Comparison of ENCODE assay signal across 12 mouse cellular contexts in the genomic region with DNA sequence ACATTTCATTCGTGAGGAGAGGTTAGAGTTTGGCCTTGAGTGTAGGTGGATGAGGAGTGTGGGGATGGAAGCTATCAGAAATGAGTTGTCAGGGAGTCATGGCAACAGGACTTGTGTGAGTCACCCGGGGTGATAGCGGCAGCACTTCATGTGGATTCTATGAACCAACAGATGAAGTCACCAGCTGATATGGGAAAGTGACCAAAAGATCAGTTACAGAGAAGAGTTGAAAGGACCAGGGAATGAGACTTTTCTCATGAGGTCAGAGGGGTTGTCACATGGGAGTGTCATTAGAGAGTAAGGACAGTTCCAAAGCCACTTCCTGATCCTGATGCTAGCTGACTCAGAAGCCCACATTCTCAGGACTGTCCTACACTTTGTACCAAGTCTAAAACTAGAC. TPM values are rescaled to one million over a fixed set of nuclear protein-coding genes. Genes with fewer than 3 reads are reported as not detected.
A peak's percentile ranks its signal among the peaks of the same experiment; 100 is the strongest.
DNase-seq lines count a peak whose midpoint lies in the region; ATAC-seq lines count a peak whose summit lies in the region.
"Had no signal": no experiment of that assay in that cellular context is flagged by ENCODE, and none has a peak within 500 bp of the region (broad histone marks: within the 10 kb centered on the region; RNA-seq: fewer than 3 reads in every experiment).

No protein-coding gene starts in this region.

- 85% methylated on average over 3 of the region's 3 CpGs for WGBS in kidney, embryonic 16.5 days
- WGBS in midbrain, embryonic 11.5 days: 88% methylated on average over 3 of the region's 3 CpGs

- no peak overlapping the region for H3K9ac ChIP-seq in kidney, embryonic 16.5 days (replicated peaks; ENCODE audit: low read length)
- no peak overlapping the region for H3K9ac ChIP-seq in midbrain, embryonic 11.5 days (ENCODE audit: low read length)
- H3K9ac ChIP-seq: midbrain, embryonic 13.5 days; neural tube, embryonic 13.5 days had no signal

- no peak overlapping the region for H3K27ac ChIP-seq in kidney, embryonic 16.5 days (ENCODE audit: low read length)
- H3K27ac ChIP-seq in midbrain, embryonic 11.5 days (ENCODE audit: low read depth, low read length): no peak overlapping the region
- H3K27ac ChIP-seq: midbrain, embryonic 13.5 days; neural tube, embryonic 13.5 days had no signal

- no peak for ATAC-seq in kidney, embryonic 16.5 days (ENCODE audit: low FRiP score, low TSS enrichment)
- ATAC-seq in midbrain, embryonic 11.5 days (ENCODE audit: low FRiP score): no peak
- ATAC-seq: intestine, postnatal 0 days; midbrain, embryonic 13.5 days had no signal

- 0 out of 2 replicates have a peak, but pooled peaks cover 3% of the 10 kb centered on the region for H3K27me3 ChIP-seq in kidney, embryonic 16.5 days (ENCODE audit: insufficient read depth, low read length)
- H3K27me3 ChIP-seq in midbrain, embryonic 11.5 days (ENCODE audit: control insufficient read depth, insufficient read depth, low read length): no peaks in the 10 kb centered on the region
- H3K27me3 ChIP-seq: midbrain, embryonic 13.5 days; neural tube, embryonic 13.5 days had no signal

- H3K4me2 ChIP-seq in kidney, embryonic 16.5 days (replicated peaks; ENCODE audit: low read depth, low read length): no peak overlapping the region
- no peak overlapping the region for H3K4me2 ChIP-seq in midbrain, embryonic 11.5 days
- H3K4me2 ChIP-seq: midbrain, embryonic 13.5 days; neural tube, embryonic 13.5 days had no signal

- peaks cover 7% of the 10 kb centered on the region; the same call in 1 of the 2 replicates for H3K4me1 ChIP-seq in kidney, embryonic 16.5 days (ENCODE audit: insufficient read depth, low read length)
- no peaks in the 10 kb centered on the region for H3K4me1 ChIP-seq in midbrain, embryonic 11.5 days (ENCODE audit: control insufficient read depth, insufficient read depth, low read length)
- H3K4me1 ChIP-seq: midbrain, embryonic 13.5 days had no signal

- no peak overlapping the region for H3K4me3 ChIP-seq in kidney, embryonic 16.5 days (ENCODE audit: low read length)
- H3K4me3 ChIP-seq in midbrain, embryonic 11.5 days (ENCODE audit: low read depth, low read length): no peak overlapping the region
- H3K4me3 ChIP-seq: erythroblast, embryonic 14.5 days; midbrain, embryonic 13.5 days; neural tube, embryonic 13.5 days had no signal

- no peaks in the 10 kb centered on the region for H3K9me3 ChIP-seq in kidney, embryonic 16.5 days (ENCODE audit: low read length)
- H3K9me3 ChIP-seq in midbrain, embryonic 11.5 days (ENCODE audit: control insufficient read depth, low read length): no peaks in the 10 kb centered on the region
- H3K9me3 ChIP-seq: midbrain, embryonic 13.5 days; neural tube, embryonic 13.5 days had no signal

- peak; percentile 9 for DNase-seq in lung, postnatal 10 days
- no peak for DNase-seq in lung, postnatal 4 days
- DNase-seq in adrenal gland, adult 2 months: peak; percentile 83
- DNase-seq in heart, adult 9 months (ENCODE audit: low spot score in 2 of 2): peak; percentile 57 to 63
- DNase-seq in skeletal muscle tissue, adult 2 months (ENCODE audit: low read depth, low spot score): peak; percentile 13
- no peak for DNase-seq in midbrain, embryonic 11.5 days (ENCODE audit: low spot score, missing footprints)
- DNase-seq: left cerebral cortex, postnatal 4 days had no signal

- no peaks in the 10 kb centered on the region for H3K36me3 ChIP-seq in kidney, embryonic 16.5 days (ENCODE audit: insufficient read depth, low read length)
- no peaks in the 10 kb centered on the region for H3K36me3 ChIP-seq in midbrain, embryonic 11.5 days (ENCODE audit: control insufficient read depth, insufficient read depth, low read length)
- H3K36me3 ChIP-seq: midbrain, embryonic 13.5 days; neural tube, embryonic 13.5 days had no signal

RNA-seq across cellular contexts. Expression of gene Pakap, which starts 38.3 kb away (rescaled TPM):
- total RNA-seq in adrenal gland, adult 2 months (2021): 10 to 100 TPM; 34.9 to 68.3 TPM
- 6.0 and 8.9 TPM in 2 replicates for polyA plus RNA-seq in adrenal gland, adult 2 months (2012; rRNA removed)
- polyA plus RNA-seq in kidney, embryonic 16.5 days (2015; fragmentation: Nextera tagmentation; extraction: Ambion mirVana): 21.4 and 21.8 TPM in 2 replicates
- 21.1 and 21.4 TPM in 2 replicates for polyA plus RNA-seq in midbrain, embryonic 11.5 days (2014; fragmentation: Nextera tagmentation; extraction: Ambion mirVana)
- polyA plus RNA-seq: erythroblast, embryonic 14.5 days had no signal

Comparison
In these comparisons a context has a peak if more than half of its experiments do, and no peak if none do; other contexts are left out.
1. DNase-seq: peak in lung, postnatal 10 days (single experiment), adrenal gland, adult 2 months (single experiment), heart, adult 9 months (2 of 2) and skeletal muscle tissue, adult 2 months (single experiment); none in lung, postnatal 4 days (0 of 2) and midbrain, embryonic 11.5 days (single experiment).